Mouse (Mus musculus): Measurements from ENCODE around the gene Gstm1. TPM values are rescaled to one million over a fixed set of nuclear protein-coding genes. Genes with fewer than 3 reads are reported as not detected.
A peak's percentile ranks its signal among the peaks of the same experiment; 100 is the strongest.
"Not testable (repeated sequence)": the region's sequence is repeated elsewhere in the genome, so short reads cannot be mapped to it uniquely, and the experiment has no call there.

Gene Gstm1
- 100 to 1,000 TPM; 151 to 159 TPM for total RNA-seq (2021)
- long read RNA-seq, experiment 1, transcript Gstm1-201 (8 exons, 1,289 nt) = major isoform, 103 of 119 reads
- long read RNA-seq, experiment 1, partial matches to known transcripts = 7 of 119 reads
- long read RNA-seq, experiment 1, other reads (novel, unspliced or antisense) = 9 of 119 reads
- long read RNA-seq, experiment 2, transcript Gstm1-201 (8 exons, 1,289 nt) = major isoform, 136 of 174 reads
- long read RNA-seq, experiment 2, partial matches to known transcripts = 25 of 174 reads
- long read RNA-seq, experiment 2, other reads (novel, unspliced or antisense) = 12 of 174 reads

- peak; percentile 93 to 96 for DNase-seq (ENCODE audit: low spot score in 2 of 2)
These were observed at the start of gene Gstm1 for GRCm38 (mm10) chr3:108017473-108018189. Gene Gstm1, minus strand, starts transcription at chr3:108017973.

- no peak for DNase-seq (ENCODE audit: low spot score in 2 of 2)
These were observed 49.7 kb upstream of the Gstm1 start for GRCm38 (mm10) chr3:108067370-108067934.

- DNase-seq (ENCODE audit: low spot score in 2 of 2) = no peak
These were observed 47.8 kb upstream of the Gstm1 start for GRCm38 (mm10) chr3:108065551-108065950.

GRCm38 (mm10) chr3:108064672-108065071, 46.9 kb upstream of the Gstm1 start:
- no peak for DNase-seq (ENCODE audit: low spot score in 2 of 2)

- DNase-seq (ENCODE audit: low spot score in 2 of 2) = no peak
These were observed 44.9 kb upstream of the Gstm1 start for GRCm38 (mm10) chr3:108062648-108063047.

- peak in 1 of 2 experiments; percentile 78 for DNase-seq (ENCODE audit: low spot score in 2 of 2)
These were observed 43.6 kb upstream of the Gstm1 start for GRCm38 (mm10) chr3:108061420-108061819.

GRCm38 (mm10) chr3:108050493-108050892, 32.7 kb upstream of the Gstm1 start:
- DNase-seq (ENCODE audit: low spot score in 2 of 2) = no peak

GRCm38 (mm10) chr3:108048306-108048705, 30.5 kb upstream of the Gstm1 start:
- no peak for DNase-seq (ENCODE audit: low spot score in 2 of 2)

- DNase-seq (ENCODE audit: low spot score in 2 of 2) = no peak
These were observed 29.3 kb upstream of the Gstm1 start for GRCm38 (mm10) chr3:108046944-108047655.

GRCm38 (mm10) chr3:108044394-108045140, 26.8 kb upstream of the Gstm1 start, which contains the start of gene Gstm4:
Gene Gstm4, minus strand, starts transcription at chr3:108044894.
- DNase-seq (ENCODE audit: low spot score in 2 of 2) = peak; percentile 77 to 88

GRCm38 (mm10) chr3:108033156-108033555, 15.4 kb upstream of the Gstm1 start:
- DNase-seq (ENCODE audit: low spot score in 2 of 2) = no peak

GRCm38 (mm10) chr3:108032113-108032512, 14.3 kb upstream of the Gstm1 start:
- DNase-seq (ENCODE audit: low spot score in 2 of 2) = no peak

- no peak for DNase-seq (ENCODE audit: low spot score in 2 of 2)
These were observed 11.0 kb upstream of the Gstm1 start for GRCm38 (mm10) chr3:108028641-108029365.

- no peak for DNase-seq (ENCODE audit: low spot score in 2 of 2)
These were observed 8.8 kb upstream of the Gstm1 start for GRCm38 (mm10) chr3:108026597-108026996.

- no peak for DNase-seq (ENCODE audit: low spot score in 2 of 2)
These were observed 8.3 kb upstream of the Gstm1 start for GRCm38 (mm10) chr3:108026049-108026448.

- no peak for DNase-seq (ENCODE audit: low spot score in 2 of 2)
These were observed 7.5 kb upstream of the Gstm1 start for GRCm38 (mm10) chr3:108025318-108025717.

- DNase-seq (ENCODE audit: low spot score in 2 of 2) = no peak
These were observed 4.9 kb upstream of the Gstm1 start for GRCm38 (mm10) chr3:108022650-108023049.

- not testable (repeated sequence) for DNase-seq (ENCODE audit: low spot score in 2 of 2)
These were observed 2.7 kb upstream of the Gstm1 start for GRCm38 (mm10) chr3:108020351-108021022.

GRCm38 (mm10) chr3:108019226-108019625, 1.5 kb upstream of the Gstm1 start:
- DNase-seq (ENCODE audit: low spot score in 2 of 2) = not testable (repeated sequence)
